Mouse (Mus musculus) cerebral cortex, adult 2 months (tissue): ENCODE results near the gene Aspdh.

ENCODE experiments used
- WGBS: fragments of 180-500 bp; shearing (Covaris S2); methylation state at CpG from one replicate; pipeline ENCODE4 v1.1.7; 2018; 5-methylcytosine and 5-hydroxymethylcytosine counted together

The Aspdh gene

GRCm38 (mm10) chr7:44471880-44472557 lies 6.8 kb downstream of the Aspdh start:
- WGBS: 24% methylated on average over 6 of the region's 6 CpGs

- WGBS: 43% methylated on average over 1 of the region's 1 CpGs
These were observed 7.3 kb downstream of the Aspdh start for GRCm38 (mm10) chr7:44472558-44472885.

DNA sequence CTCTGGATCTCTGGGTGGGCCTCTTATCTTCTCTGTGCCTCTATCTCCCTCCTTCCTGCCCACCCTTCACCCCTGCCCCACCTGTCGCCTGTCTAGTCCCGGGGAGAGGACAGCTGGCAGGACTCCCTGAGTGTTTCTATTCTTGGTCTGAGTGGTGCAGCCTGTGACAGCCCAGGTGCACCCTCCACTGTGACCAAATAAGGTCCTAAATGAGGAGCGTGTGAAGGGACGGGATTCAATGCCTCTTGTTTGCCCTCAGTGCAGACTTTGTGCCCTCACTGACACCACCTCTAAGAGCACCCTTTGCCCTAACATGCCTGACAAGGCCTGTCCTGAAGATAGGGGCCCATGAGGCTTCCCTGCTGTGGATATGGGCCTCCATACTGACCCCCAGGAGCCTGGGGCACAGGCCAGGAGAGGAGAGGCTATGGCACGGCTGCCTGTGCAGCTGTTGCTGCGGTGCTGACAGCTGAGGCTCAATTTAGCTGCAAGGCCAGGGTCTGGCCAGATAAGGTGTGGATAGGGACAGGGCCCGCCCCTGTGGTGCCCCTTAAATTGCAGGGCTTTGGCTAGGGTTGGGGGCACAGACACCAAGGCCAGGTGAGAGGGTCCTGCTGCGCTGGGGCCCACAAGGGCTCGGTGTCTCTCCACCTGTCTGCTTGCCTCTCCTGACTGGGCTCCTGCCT lies 7.9 kb downstream of the Aspdh start:
- WGBS: 58% methylated on average over 9 of the region's 9 CpGs

DNA sequence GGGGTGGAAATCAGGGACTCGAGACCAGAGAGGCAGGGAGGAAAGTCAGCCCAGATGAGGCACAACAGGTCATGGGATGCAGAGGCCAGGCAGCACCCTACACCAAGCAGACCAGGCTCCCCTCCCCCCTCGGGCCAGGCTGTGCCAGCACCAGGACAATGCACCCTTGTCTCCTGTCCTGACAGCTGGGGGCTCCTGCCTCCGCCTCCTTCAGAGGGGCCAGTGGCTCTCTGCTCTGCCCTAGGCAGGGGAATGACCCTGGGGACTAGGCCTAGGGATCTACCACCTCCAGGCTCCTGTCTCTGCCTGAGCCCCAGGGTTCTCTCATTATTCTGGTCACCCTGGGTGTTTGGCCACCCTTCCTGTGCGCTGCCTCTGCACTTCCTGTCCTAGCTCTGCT lies 9.2 kb downstream of the Aspdh start:
- WGBS: 34% methylated on average over 4 of the region's 4 CpGs

- WGBS: 19% methylated on average over 5 of the region's 5 CpGs
These were observed 9.9 kb downstream of the Aspdh start for GRCm38 (mm10) chr7:44475046-44475614.

DNA sequence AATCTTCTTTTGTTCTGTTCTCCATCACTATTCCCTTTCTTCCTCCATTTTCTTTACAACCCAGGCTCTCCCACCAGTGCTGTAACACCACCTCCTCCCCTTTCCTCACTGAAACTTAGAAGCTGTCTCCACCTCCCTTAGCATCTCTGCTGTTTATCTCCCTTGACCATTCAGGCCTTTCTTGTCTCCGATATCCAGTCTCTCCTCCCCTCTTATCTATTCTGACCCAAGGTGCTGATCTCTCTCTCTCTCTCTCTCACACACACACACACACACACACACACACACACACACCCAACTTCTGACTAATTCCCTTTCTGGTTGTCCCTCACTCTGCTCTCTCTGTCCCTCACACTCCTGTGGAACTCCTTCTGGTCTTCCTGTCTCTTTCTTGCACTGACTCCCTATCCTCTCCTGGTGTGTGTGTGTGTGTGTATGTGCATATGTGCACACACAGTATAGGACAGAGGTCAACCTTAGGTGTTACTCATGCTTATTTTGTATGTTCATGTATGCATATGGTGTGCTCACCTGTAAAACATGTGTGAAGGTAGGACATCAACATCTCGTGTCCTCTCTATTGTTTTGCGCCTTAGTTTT lies 17.7 kb downstream of the Aspdh start:
- WGBS: 74% methylated on average over 3 of the region's 3 CpGs

GRCm38 (mm10) chr7:44484109-44484508 lies 18.9 kb downstream of the Aspdh start:
- 68% methylated on average over 1 of the region's 1 CpGs for WGBS

- 42% methylated on average over 5 of the region's 5 CpGs for WGBS
These were observed 19.8 kb downstream of the Aspdh start for GRCm38 (mm10) chr7:44484841-44485571.

- WGBS: 71% methylated on average over 7 of the region's 7 CpGs
These were observed 20.5 kb downstream of the Aspdh start for GRCm38 (mm10) chr7:44485572-44486195.

GRCm38 (mm10) chr7:44486927-44487575 lies 21.9 kb downstream of the Aspdh start:
- 45% methylated on average over 13 of the region's 13 CpGs for WGBS

GRCm38 (mm10) chr7:44487936-44488335 lies 22.7 kb downstream of the Aspdh start:
- WGBS: 87% methylated on average over 7 of the region's 7 CpGs

GRCm38 (mm10) chr7:44488545-44488944 lies 23.4 kb downstream of the Aspdh start:
- WGBS: 82% methylated on average over 8 of the region's 8 CpGs

DNA sequence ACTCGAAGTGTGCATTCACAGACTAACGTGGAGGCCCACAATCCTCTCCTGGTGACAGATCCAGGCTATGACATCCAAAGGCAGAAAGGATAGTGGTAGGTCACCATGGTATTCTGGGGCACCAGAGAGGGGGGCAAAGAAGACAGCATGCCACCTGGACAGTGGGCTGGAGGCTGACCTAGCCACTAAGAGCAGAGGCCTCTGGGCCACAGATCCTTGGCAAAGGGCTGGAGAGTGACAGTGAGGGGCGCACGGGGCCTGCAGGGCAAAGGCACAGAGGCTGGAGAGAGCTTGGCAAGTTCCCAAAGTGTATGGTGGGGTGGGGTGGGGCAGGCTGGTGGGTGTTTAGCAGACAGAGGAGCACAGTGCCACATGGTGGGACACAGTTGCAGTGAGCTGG lies 25.1 kb downstream of the Aspdh start:
- WGBS: 79% methylated on average over 4 of the region's 4 CpGs

- WGBS: 95% methylated on average over 5 of the region's 5 CpGs
These were observed 26.2 kb downstream of the Aspdh start for GRCm38 (mm10) chr7:44491391-44491790.

DNA sequence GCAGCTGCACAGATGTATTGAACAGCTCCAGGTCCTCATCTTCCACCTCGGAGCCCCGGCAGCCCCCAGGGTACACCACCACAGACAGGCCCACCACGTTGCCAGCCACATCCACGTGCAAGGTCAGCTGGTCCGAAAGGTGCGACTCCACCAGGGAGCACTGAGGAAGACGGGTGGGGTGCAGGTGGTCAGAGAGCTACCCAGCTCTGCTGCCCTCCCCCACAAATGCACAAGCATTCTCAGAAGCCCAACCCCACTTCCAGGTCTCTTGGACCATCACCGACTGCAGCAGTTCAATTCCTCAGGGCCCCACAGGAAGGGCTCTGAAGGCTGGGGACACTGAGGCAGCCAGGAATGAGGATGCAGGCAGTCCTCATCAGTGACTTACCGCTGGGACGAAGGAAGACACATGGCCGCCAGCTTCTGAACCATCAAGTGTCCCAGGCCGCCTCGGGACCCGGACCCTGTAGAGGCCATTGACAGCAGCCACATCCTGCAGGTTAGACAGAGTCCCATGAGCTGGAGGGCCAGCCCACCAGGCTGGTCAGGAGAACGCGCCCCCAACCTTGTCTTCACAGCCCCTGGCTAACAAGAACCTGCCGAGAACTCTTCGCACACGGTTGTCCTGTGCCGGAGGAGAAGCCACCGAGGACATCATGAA lies 27.1 kb downstream of the Aspdh start:
- 95% methylated on average over 21 of the region's 21 CpGs for WGBS

DNA sequence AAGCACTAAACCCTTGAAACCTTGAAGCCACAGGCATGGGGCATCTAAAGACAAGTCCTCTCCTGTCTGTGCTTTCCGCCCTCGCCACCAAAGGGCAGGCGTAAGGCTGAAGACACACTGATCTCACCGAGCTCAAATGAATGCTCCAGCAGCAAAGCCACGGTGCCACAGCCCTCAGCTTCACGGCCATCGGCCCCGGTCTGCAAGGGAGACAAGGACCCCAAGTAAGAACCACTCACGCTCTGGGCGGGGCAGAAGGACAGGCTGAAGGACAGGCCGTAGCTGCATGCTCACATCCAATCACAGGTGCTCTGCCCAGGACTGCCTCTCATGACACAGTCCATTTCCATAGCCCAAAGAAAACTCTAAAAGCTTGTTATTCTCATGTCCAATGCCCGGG lies 29.5 kb downstream of the Aspdh start:
- 86% methylated on average over 12 of the region's 12 CpGs for WGBS

- WGBS: 52% methylated on average over 7 of the region's 7 CpGs
These were observed 29.9 kb downstream of the Aspdh start for GRCm38 (mm10) chr7:44495086-44495485.

- WGBS: under 1% methylated on average over 58 of the region's 58 CpGs
These were observed 31.0 kb downstream of the Aspdh start, which contains the start of the genes Emc10 and Fam71e1 for GRCm38 (mm10) chr7:44495992-44496770. Emc10 (minus strand) TSS chr7:44496529. Fam71e1 (plus strand) TSS chr7:44496581.

DNA sequence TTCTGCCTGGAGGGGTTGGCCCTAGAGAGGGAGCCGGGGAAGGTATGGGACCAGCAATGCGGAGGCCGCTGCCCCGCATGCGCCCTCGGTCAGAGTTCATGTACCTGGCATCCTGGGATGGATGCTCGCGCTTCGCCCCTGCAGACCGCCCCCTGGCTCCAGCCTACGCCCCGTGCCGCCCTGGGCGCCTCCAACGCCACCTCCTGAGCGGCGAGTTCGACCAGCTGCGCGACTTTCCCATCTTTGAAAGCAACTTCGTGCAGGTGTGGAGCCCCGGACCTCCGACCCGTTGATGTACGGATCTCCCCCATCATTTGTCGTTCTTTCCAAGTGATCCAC lies 31.5 kb downstream of the Aspdh start:
- WGBS: 2% methylated on average over 26 of the region's 26 CpGs
